Mouse (Mus musculus) limb, embryonic 11.5 days (tissue): ENCODE results near the gene Slc39a3. TPM values are rescaled to one million over a fixed set of nuclear protein-coding genes. Genes with fewer than 3 reads are reported as not detected.

Experiments used
- ATAC-seq: fragments of 200-750 bp; cut with Nextera tagmentation; 2 replicates; pipeline ENCODE4 v1.8.0; 2017; ENCODE audit warnings: low read depth; ENCODE audit not compliant: insufficient number of reproducible peaks, low FRiP score, low TSS enrichment
- DNase-seq: peaks from one replicate; pipeline ENCODE4 v3.0.0-alpha.2; 2015; ENCODE audit warnings: low spot score
- H3K27ac ChIP-seq: fragments of 300-500 bp; sonication (generic); replicated peaks from 2 replicates; pipeline ENCODE4 v1.5.1; 2014; ENCODE audit warnings: low read depth, mild to moderate bottlenecking, low read length
- H3K27me3 ChIP-seq: fragments of 300-500 bp; sonication (generic); 2 replicates; pipeline ENCODE4 v1.6.1; 2014; ENCODE audit warnings: mild to moderate bottlenecking, low read length, mixed read lengths; ENCODE audit not compliant: control insufficient read depth, insufficient read depth
- H3K36me3 ChIP-seq: fragments of 300-500 bp; sonication (generic); 2 replicates; pipeline ENCODE4 v1.6.1; 2014; ENCODE audit warnings: mild to moderate bottlenecking, low read length, moderate library complexity, mixed read lengths; ENCODE audit not compliant: control insufficient read depth, insufficient read depth
- H3K4me1 ChIP-seq: fragments of 300-500 bp; sonication (generic); 2 replicates; pipeline ENCODE4 v1.6.1; 2014; ENCODE audit warnings: low read length, mixed read lengths; ENCODE audit not compliant: control insufficient read depth, insufficient read depth
- H3K4me2 ChIP-seq: fragments of 300-500 bp; sonication (generic); 2 replicates; pipeline ENCODE4 v1.6.1; 2014; ENCODE audit warnings: low read depth, mild to moderate bottlenecking, moderate library complexity; ENCODE audit not compliant: severe bottlenecking
- H3K4me3 ChIP-seq: fragments of 300-500 bp; sonication (generic); 2 replicates; pipeline ENCODE4 v1.5.1; 2014; ENCODE audit warnings: low read depth, low read length
- H3K9ac ChIP-seq: fragments of 300-500 bp; sonication (generic); 2 replicates; pipeline ENCODE4 v1.6.1; 2014; ENCODE audit warnings: mild to moderate bottlenecking, low read length
- H3K9me3 ChIP-seq: fragments of 300-500 bp; sonication (generic); 2 replicates; pipeline ENCODE4 v1.6.1; 2016; ENCODE audit warnings: low read length; ENCODE audit not compliant: control insufficient read depth
- WGBS: fragments of 180-500 bp; shearing (Covaris S2); extraction: QIAGEN DNeasy Blood & Tissue Kit; methylation state at CpG from one replicate; pipeline ENCODE4 v1.1.7; 2014; 5-methylcytosine and 5-hydroxymethylcytosine counted together
- polyA plus RNA-seq: library from polyadenylated mRNA; unstranded; fragments of >200 nt; fragmentation: Nextera tagmentation; extraction: Ambion mirVana; gene quantifications from 2 replicates; pipeline ENCODE4 v1.2.1, GENCODE M21; 2014

Gene Slc39a3
- polyA plus RNA-seq, 1 experiment from 2014 or later: 7.9 TPM

GRCm38 (mm10) chr10:80997332-80997731, 39.9 kb downstream of the Slc39a3 start:
- WGBS: 83% methylated on average over 8 of the region's 8 CpGs
- Histone ChIP-seq H3K9ac (no peak overlapping the region), H3K27me3 (0 out of 2 replicates have a peak, but pooled peaks cover 7% of the 10 kb centered on the region), H3K9me3 (no peaks in the 10 kb centered on the region), H3K4me3 (no peak overlapping the region), H3K36me3 (no peaks in the 10 kb centered on the region), H3K27ac (no peak overlapping the region), H3K4me2 (no peak overlapping the region), H3K4me1 (0 out of 2 replicates have a peak, but pooled peaks cover 6% of the 10 kb centered on the region)
- DNase-seq (no peak), ATAC-seq (no peak)

DNA sequence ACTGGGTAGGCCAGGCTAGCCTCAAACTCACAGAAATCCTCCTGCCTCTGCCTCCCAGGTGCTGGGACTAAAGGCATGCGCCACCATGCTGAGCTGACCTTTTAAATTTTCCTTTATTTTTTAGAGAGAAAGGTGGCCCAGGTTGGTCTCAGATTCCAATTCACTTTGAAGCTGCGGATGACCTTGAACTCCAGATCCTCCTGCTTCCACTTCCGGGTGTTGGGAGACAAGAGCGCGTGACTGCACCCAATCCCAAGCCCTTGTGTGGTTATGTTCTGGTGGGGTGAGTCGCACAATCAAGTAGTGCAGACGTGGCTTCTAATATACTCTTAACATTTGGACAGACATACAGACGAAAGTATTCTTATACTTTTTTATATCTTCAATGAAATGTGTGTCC, 40.7 kb downstream of the Slc39a3 start:
- 0 out of 2 replicates have a peak, but pooled peaks cover 7% of the 10 kb centered on the region for H3K27me3 ChIP-seq
- ATAC-seq: no peak
- WGBS: 90% methylated on average over 8 of the region's 8 CpGs

GRCm38 (mm10) chr10:80995091-80995632, 42.1 kb downstream of the Slc39a3 start:
- Histone ChIP-seq H3K4me3 (no peak overlapping the region), H3K4me1 (0 out of 2 replicates have a peak, but pooled peaks cover 6% of the 10 kb centered on the region), H3K9ac (no peak overlapping the region), H3K9me3 (no peaks in the 10 kb centered on the region), H3K4me2 (no peak overlapping the region), H3K27ac (no peak overlapping the region), H3K27me3 (0 out of 2 replicates have a peak, but pooled peaks cover 7% of the 10 kb centered on the region), H3K36me3 (no peaks in the 10 kb centered on the region)
- DNase-seq: peak; percentile 86
- WGBS: 12% methylated on average over 21 of the region's 21 CpGs
- ATAC-seq: 0 out of 2 replicates have a peak, but pooled peaks have one; percentile 33

More for the DNA sequence above, 40.7 kb downstream of the Slc39a3 start:
- DNase-seq: no peak
- no peak overlapping the region for H3K4me3 ChIP-seq
- 0 out of 2 replicates have a peak, but pooled peaks cover 6% of the 10 kb centered on the region for H3K4me1 ChIP-seq
- H3K4me2 ChIP-seq: no peak overlapping the region
- H3K9me3 ChIP-seq: no peaks in the 10 kb centered on the region
- no peak overlapping the region for H3K27ac ChIP-seq
- H3K36me3 ChIP-seq: no peaks in the 10 kb centered on the region
- H3K9ac ChIP-seq: no peak overlapping the region

DNA sequence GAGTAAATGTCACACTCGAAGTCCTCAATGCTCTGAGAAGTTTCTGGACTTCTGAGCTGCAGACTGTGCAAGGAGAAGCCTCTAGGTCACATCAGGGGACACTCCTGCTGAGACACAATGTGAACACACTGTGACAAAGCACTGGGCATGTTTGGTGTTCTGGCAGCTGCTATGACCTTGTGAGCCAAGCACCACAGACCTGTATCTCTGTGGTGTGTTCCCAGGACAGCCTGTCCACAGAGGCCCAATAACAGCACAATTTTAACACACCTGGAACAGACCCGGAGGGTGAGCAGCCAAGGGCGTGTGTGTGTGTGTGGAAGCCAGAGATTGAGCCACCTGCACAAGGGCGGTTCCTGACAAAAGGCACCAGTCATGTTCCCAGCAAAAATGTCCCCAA, 42.6 kb downstream of the Slc39a3 start:
- ATAC-seq (no peak), DNase-seq (no peak)
- Histone ChIP-seq H3K36me3 (no peaks in the 10 kb centered on the region), H3K4me2 (no peak overlapping the region), H3K9me3 (no peaks in the 10 kb centered on the region), H3K9ac (no peak overlapping the region), H3K4me1 (0 out of 2 replicates have a peak, but pooled peaks cover 4% of the 10 kb centered on the region), H3K4me3 (no peak overlapping the region), H3K27ac (no peak overlapping the region), H3K27me3 (0 out of 2 replicates have a peak, but pooled peaks cover 7% of the 10 kb centered on the region)
- WGBS: 67% methylated on average over 4 of the region's 4 CpGs

DNA sequence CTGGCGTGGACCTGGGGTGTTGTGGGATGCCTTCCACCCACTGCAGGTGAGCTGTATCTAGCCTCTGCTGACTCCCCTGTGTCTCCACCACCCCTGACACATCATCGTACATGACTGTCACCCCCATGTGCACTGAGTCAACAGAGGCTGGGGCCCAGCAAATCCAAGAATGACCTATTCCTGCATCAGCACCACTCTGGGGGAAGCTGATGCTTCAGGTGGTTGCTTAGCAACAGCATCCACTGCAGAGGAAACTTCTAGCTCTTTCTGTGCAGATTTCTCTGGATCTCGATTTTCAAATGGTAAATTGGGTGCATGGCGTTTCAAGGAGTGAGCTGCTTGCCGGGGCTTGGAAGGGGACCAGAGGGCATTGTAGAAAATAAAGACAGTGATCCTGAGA, 44.0 kb downstream of the Slc39a3 start:
- Histone ChIP-seq H3K27ac (no peak overlapping the region), H3K36me3 (no peaks in the 10 kb centered on the region), H3K4me3 (no peak overlapping the region), H3K4me1 (0 out of 2 replicates have a peak, but pooled peaks cover 4% of the 10 kb centered on the region), H3K9me3 (no peaks in the 10 kb centered on the region), H3K9ac (no peak overlapping the region; the same call in 1 of the 2 replicates), H3K27me3 (0 out of 2 replicates have a peak, but pooled peaks cover 7% of the 10 kb centered on the region), H3K4me2 (no peak overlapping the region)
- no peak for DNase-seq
- WGBS: 67% methylated on average over 5 of the region's 5 CpGs
- no peak for ATAC-seq

- Histone ChIP-seq H3K4me3 (no peak overlapping the region), H3K4me1 (0 out of 2 replicates have a peak, but pooled peaks cover 4% of the 10 kb centered on the region), H3K36me3 (no peaks in the 10 kb centered on the region), H3K27ac (no peak overlapping the region), H3K27me3 (peaks cover 8% of the 10 kb centered on the region), H3K9me3 (no peaks in the 10 kb centered on the region), H3K4me2 (no peak overlapping the region), H3K9ac (no peak overlapping the region)
- 75% methylated on average over 1 of the region's 1 CpGs for WGBS
- DNase-seq (no peak), ATAC-seq (no peak)
Observed at GRCm38 (mm10) chr10:80991945-80992344, 45.3 kb downstream of the Slc39a3 start.

- no peaks in the 10 kb centered on the region for H3K9me3 ChIP-seq
- 0 out of 2 replicates have a peak, but pooled peaks cover 4% of the 10 kb centered on the region for H3K4me1 ChIP-seq
- peaks cover 18% of the 10 kb centered on the region for H3K27me3 ChIP-seq
- no peak overlapping the region for H3K4me2 ChIP-seq
- no peak overlapping the region for H3K27ac ChIP-seq
- WGBS: 16% methylated on average over 3 of the region's 3 CpGs
- DNase-seq (no peak), ATAC-seq (no peak)
- H3K36me3 ChIP-seq: no peaks in the 10 kb centered on the region
- H3K9ac ChIP-seq: no peak overlapping the region
- no peak overlapping the region for H3K4me3 ChIP-seq
Observed at GRCm38 (mm10) chr10:80991007-80991406, 46.2 kb downstream of the Slc39a3 start.

GRCm38 (mm10) chr10:80990406-80990805, 46.8 kb downstream of the Slc39a3 start:
- Histone ChIP-seq H3K27ac (no peak overlapping the region), H3K27me3 (peaks cover 24% of the 10 kb centered on the region), H3K36me3 (no peaks in the 10 kb centered on the region), H3K4me2 (no peak overlapping the region), H3K4me3 (no peak overlapping the region), H3K9ac (no peak overlapping the region), H3K9me3 (no peaks in the 10 kb centered on the region), H3K4me1 (peaks cover 8% of the 10 kb centered on the region; the same call in 1 of the 2 replicates)
- ATAC-seq (no peak), DNase-seq (no peak)
- WGBS: 61% methylated on average over 7 of the region's 7 CpGs
